Mouse (Mus musculus): Measurements from ENCODE around the gene March5. TPM values are rescaled to one million over a fixed set of nuclear protein-coding genes. Genes with fewer than 3 reads are reported as not detected.

March5 gene
- polyA plus RNA-seq, 1 experiment, result 87.5 TPM

- Histone ChIP-seq H3K27ac (ENCODE audit: insufficient read depth, low read depth, low read length) (no peak overlapping the region), H3K4me1 (ENCODE audit: control insufficient read depth, insufficient read depth, low read length) (peaks cover 16% of the 10 kb centered on the region), H3K4me3 (ENCODE audit: insufficient read depth, low read length) (no peak overlapping the region)
- TF ChIP-seq POLR2A (IDR thresholded peaks at IDR 0.05; ENCODE audit: borderline replicate concordance, low read depth, low read length) (no peak), CTCF (IDR thresholded peaks at IDR 0.05; ENCODE audit: low read depth, low read length) (no peak)
Observed at GRCm38 (mm10) chr19:37235818-37236217, 28.5 kb downstream of the March5 start.

GRCm38 (mm10) chr19:37237306-37237705 lies 30.0 kb downstream of the March5 start:
- TF ChIP-seq CTCF (IDR thresholded peaks at IDR 0.05; ENCODE audit: low read depth, low read length) (no peak), POLR2A (IDR thresholded peaks at IDR 0.05; ENCODE audit: borderline replicate concordance, low read depth, low read length) (no peak)
- no peak overlapping the region for H3K4me3 ChIP-seq (ENCODE audit: insufficient read depth, low read length)
- no peak overlapping the region for H3K27ac ChIP-seq (ENCODE audit: insufficient read depth, low read depth, low read length)
- peaks cover 16% of the 10 kb centered on the region for H3K4me1 ChIP-seq (ENCODE audit: control insufficient read depth, insufficient read depth, low read length)

- H3K27ac ChIP-seq (ENCODE audit: insufficient read depth, low read depth, low read length), result no peak overlapping the region
- H3K4me3 ChIP-seq (ENCODE audit: insufficient read depth, low read length), result no peak overlapping the region
- H3K4me1 ChIP-seq (ENCODE audit: control insufficient read depth, insufficient read depth, low read length), result peaks cover 16% of the 10 kb centered on the region
- TF ChIP-seq CTCF (IDR thresholded peaks at IDR 0.05; ENCODE audit: low read depth, low read length) (no peak), POLR2A (IDR thresholded peaks at IDR 0.05; ENCODE audit: borderline replicate concordance, low read depth, low read length) (no peak)
Observed at GRCm38 (mm10) chr19:37237712-37238437, 30.5 kb downstream of the March5 start.

- Histone ChIP-seq H3K4me3 (ENCODE audit: insufficient read depth, low read length) (no peak overlapping the region), H3K4me1 (ENCODE audit: control insufficient read depth, insufficient read depth, low read length) (peaks cover 16% of the 10 kb centered on the region), H3K27ac (ENCODE audit: insufficient read depth, low read depth, low read length) (no peak overlapping the region)
- TF ChIP-seq CTCF (IDR thresholded peaks at IDR 0.05; ENCODE audit: low read depth, low read length) (no peak), POLR2A (IDR thresholded peaks at IDR 0.05; ENCODE audit: borderline replicate concordance, low read depth, low read length) (no peak)
Observed at GRCm38 (mm10) chr19:37238651-37239050, 31.3 kb downstream of the March5 start.

GRCm38 (mm10) chr19:37239096-37239495 lies 31.8 kb downstream of the March5 start:
- Histone ChIP-seq H3K27ac (ENCODE audit: insufficient read depth, low read depth, low read length) (no peak overlapping the region), H3K4me1 (ENCODE audit: control insufficient read depth, insufficient read depth, low read length) (peaks cover 16% of the 10 kb centered on the region), H3K4me3 (ENCODE audit: insufficient read depth, low read length) (no peak overlapping the region)
- TF ChIP-seq CTCF (IDR thresholded peaks at IDR 0.05; ENCODE audit: low read depth, low read length), result no peak
- TF ChIP-seq POLR2A (IDR thresholded peaks at IDR 0.05; ENCODE audit: borderline replicate concordance, low read depth, low read length), result no peak

GRCm38 (mm10) chr19:37241201-37241600 lies 33.9 kb downstream of the March5 start:
- peaks cover 13% of the 10 kb centered on the region for H3K4me1 ChIP-seq (ENCODE audit: control insufficient read depth, insufficient read depth, low read length)
- no peak for TF ChIP-seq POLR2A (IDR thresholded peaks at IDR 0.05; ENCODE audit: borderline replicate concordance, low read depth, low read length)
- no peak overlapping the region for H3K4me3 ChIP-seq (ENCODE audit: insufficient read depth, low read length)
- no peak overlapping the region for H3K27ac ChIP-seq (ENCODE audit: insufficient read depth, low read depth, low read length)

- peaks cover 13% of the 10 kb centered on the region for H3K4me1 ChIP-seq (ENCODE audit: control insufficient read depth, insufficient read depth, low read length)
- H3K27ac ChIP-seq (ENCODE audit: insufficient read depth, low read depth, low read length), result no peak overlapping the region
- TF ChIP-seq POLR2A (IDR thresholded peaks at IDR 0.05; ENCODE audit: borderline replicate concordance, low read depth, low read length) (no peak), CTCF (IDR thresholded peaks at IDR 0.05; ENCODE audit: low read depth, low read length) (no peak)
- no peak overlapping the region for H3K4me3 ChIP-seq (ENCODE audit: insufficient read depth, low read length)
Observed at GRCm38 (mm10) chr19:37242707-37243106, 35.4 kb downstream of the March5 start.

- Histone ChIP-seq H3K4me1 (ENCODE audit: control insufficient read depth, insufficient read depth, low read length) (peaks cover 13% of the 10 kb centered on the region), H3K27ac (ENCODE audit: insufficient read depth, low read depth, low read length) (no peak overlapping the region), H3K4me3 (ENCODE audit: insufficient read depth, low read length) (no peak overlapping the region)
- TF ChIP-seq CTCF (IDR thresholded peaks at IDR 0.05; ENCODE audit: low read depth, low read length), result no peak
- TF ChIP-seq POLR2A (IDR thresholded peaks at IDR 0.05; ENCODE audit: borderline replicate concordance, low read depth, low read length), result no peak
Observed at GRCm38 (mm10) chr19:37246859-37247258, 39.5 kb downstream of the March5 start.

- no peak overlapping the region for H3K27ac ChIP-seq (ENCODE audit: insufficient read depth, low read depth, low read length)
- no peak overlapping the region for H3K4me3 ChIP-seq (ENCODE audit: insufficient read depth, low read length)
- H3K4me1 ChIP-seq (ENCODE audit: control insufficient read depth, insufficient read depth, low read length), result peaks cover 13% of the 10 kb centered on the region
- TF ChIP-seq CTCF (IDR thresholded peaks at IDR 0.05; ENCODE audit: low read depth, low read length) (no peak), POLR2A (IDR thresholded peaks at IDR 0.05; ENCODE audit: borderline replicate concordance, low read depth, low read length) (no peak)
Observed at GRCm38 (mm10) chr19:37248199-37248598, 40.9 kb downstream of the March5 start.

- no peak overlapping the region for H3K4me3 ChIP-seq (ENCODE audit: insufficient read depth, low read length)
- no peak for TF ChIP-seq POLR2A (IDR thresholded peaks at IDR 0.05; ENCODE audit: borderline replicate concordance, low read depth, low read length)
- no peak for TF ChIP-seq CTCF (IDR thresholded peaks at IDR 0.05; ENCODE audit: low read depth, low read length)
- H3K4me1 ChIP-seq (ENCODE audit: control insufficient read depth, insufficient read depth, low read length), result peaks cover 35% of the 10 kb centered on the region
- H3K27ac ChIP-seq (ENCODE audit: insufficient read depth, low read depth, low read length), result no peak overlapping the region
Observed at GRCm38 (mm10) chr19:37252104-37252503, 44.8 kb downstream of the March5 start.

Measured in bone marrow macrophage, adult 2 months (primary cell).